Mouse (Mus musculus) myocyte (in vitro differentiated cells): ENCODE data around the gene Fbxl12. TPM values are rescaled to one million over a fixed set of nuclear protein-coding genes. Genes with fewer than 3 reads are reported as not detected.

ENCODE experiments used
- H3K27me3 ChIP-seq: one replicate; pipeline ENCODE4 v1.6.1; 2011; ENCODE audit not compliant: control insufficient read depth, insufficient read depth, insufficient read length
- H3K36me3 ChIP-seq: one replicate; pipeline ENCODE4 v1.6.1; 2011; ENCODE audit not compliant: control insufficient read depth, insufficient read depth
- H3K4me2 ChIP-seq: one replicate; pipeline ENCODE4 v1.6.1; 2011; ENCODE audit warnings: low read depth, control low read depth
- H3K4me3 ChIP-seq: one replicate; pipeline ENCODE4 v1.5.1; 2011; ENCODE audit warnings: mild to moderate bottlenecking, control low read depth, moderate library complexity
- H3K79me2 ChIP-seq: one replicate; pipeline ENCODE4 v1.6.1; 2011; ENCODE audit not compliant: control insufficient read depth, insufficient read depth
- H3ac ChIP-seq: one replicate; pipeline ENCODE4 v1.6.1; 2011; ENCODE audit not compliant: control insufficient read depth, insufficient read length
- CEBPB ChIP-seq: IDR thresholded peaks from 2 replicates; pipeline ENCODE4 v1.6.1; 2011; ENCODE audit warnings: mild to moderate bottlenecking, moderate library complexity; ENCODE audit not compliant: poor library complexity, insufficient read depth, severe bottlenecking
- E2F4 ChIP-seq: IDR thresholded peaks from one replicate; pipeline ENCODE4 v1.6.1; 2011; ENCODE audit warnings: mild to moderate bottlenecking, control low read depth, moderate library complexity; ENCODE audit not compliant: insufficient read depth
- MAX ChIP-seq: IDR thresholded peaks from one replicate; pipeline ENCODE4 v1.6.1; 2011; ENCODE audit warnings: low read depth, mild to moderate bottlenecking, control low read depth
- MYOD1 ChIP-seq, 3 experiments: IDR thresholded peaks; one replicate each; pipeline ENCODE4 v1.6.1; 2011; ENCODE audit warnings: control low read depth in 2 of 3, low read depth in 2 of 3, mild to moderate bottlenecking in 2 of 3, moderate library complexity in 1 of 3; ENCODE audit not compliant: insufficient read length in 2 of 3, control insufficient read depth in 1 of 3
- MYOG ChIP-seq, 3 experiments: IDR thresholded peaks; one replicate each; pipeline ENCODE4 v1.6.1; 2011; ENCODE audit warnings: control low read depth in 2 of 3, low read depth in 2 of 3, mild to moderate bottlenecking in 2 of 3; ENCODE audit not compliant: insufficient read length in 2 of 3, control insufficient read depth in 1 of 3, insufficient read depth in 1 of 3
- POLR2A ChIP-seq: IDR thresholded peaks from one replicate; pipeline ENCODE4 v1.6.1; 2011; ENCODE audit warnings: low read depth, mild to moderate bottlenecking, control low read depth, moderate library complexity; ENCODE audit not compliant: insufficient read length
- POLR2AphosphoS2 ChIP-seq: IDR thresholded peaks from one replicate; pipeline ENCODE4 v1.6.1; 2011; ENCODE audit warnings: low read depth, control low read depth; ENCODE audit not compliant: insufficient read length
- REST ChIP-seq: IDR thresholded peaks from one replicate; pipeline ENCODE4 v1.6.1; 2011; ENCODE audit warnings: mild to moderate bottlenecking, control low read depth, moderate library complexity; ENCODE audit not compliant: insufficient read depth, insufficient read length
- SRF ChIP-seq: IDR thresholded peaks from one replicate; pipeline ENCODE4 v1.6.1; 2011; ENCODE audit warnings: low read depth; ENCODE audit not compliant: control insufficient read depth, insufficient read length
- TCF12 ChIP-seq: IDR thresholded peaks from one replicate; pipeline ENCODE4 v1.6.1; 2011; ENCODE audit warnings: mild to moderate bottlenecking, control low read depth; ENCODE audit not compliant: poor library complexity, insufficient read depth, severe bottlenecking
- TCF3 ChIP-seq: IDR thresholded peaks from one replicate; pipeline ENCODE4 v1.6.1; 2011; ENCODE audit warnings: low read depth, control low read depth; ENCODE audit not compliant: insufficient read length
- USF1 ChIP-seq: IDR thresholded peaks from one replicate; pipeline ENCODE4 v1.6.1; 2011; ENCODE audit warnings: low read depth, mild to moderate bottlenecking, control low read depth, moderate library complexity
- polyA plus RNA-seq: library from polyadenylated mRNA; unstranded; fragments of >200 nt; fragmentation: generic; extraction: Trizol; gene quantifications from one replicate; pipeline ENCODE4 v1.2.1, GENCODE M21; 2012; ENCODE audit warnings: missing spikeins

The Fbxl12 gene
- polyA plus RNA-seq, 1 experiment = 10.6 TPM

- H3K36me3 ChIP-seq = no peaks in the 10 kb centered on the region
- H3K79me2 ChIP-seq = peaks cover 57% of the 10 kb centered on the region
- H3K27me3 ChIP-seq = no peaks in the 10 kb centered on the region
- TF ChIP-seq TCF3 (no peak), POLR2AphosphoS2 (peak; percentile 59), SRF (peak; percentile 15), MAX (no peak), CEBPB (no peak), POLR2A (peak; percentile 56), E2F4 (peak; percentile 80)
- peak overlapping the region; percentile 45 for H3ac ChIP-seq
- H3K4me3 ChIP-seq = peak overlapping the region; percentile 93
- H3K4me2 ChIP-seq = peak overlapping the region; percentile 99
Measured at GRCm38 (mm10) chr9:20642896-20643466, 1.6 kb downstream of the Fbxl12 start.

- TF ChIP-seq MYOD1 (IDR thresholded peaks at IDR 0.05; ENCODE audit: control insufficient read depth in 1 of 3, insufficient read length in 2 of 3, low read depth in 2 of 3) (peak in 2 of 3 experiments; percentile 38 to 63), E2F4 (no peak), MYOG (IDR thresholded peaks at IDR 0.05; ENCODE audit: control insufficient read depth in 1 of 3, insufficient read depth in 1 of 3, insufficient read length in 2 of 3, low read depth in 2 of 3) (peak; percentile 13 to 77 (median 56)), POLR2AphosphoS2 (peak; percentile 50), POLR2A (peak; percentile 39)
- no peaks in the 10 kb centered on the region for H3K36me3 ChIP-seq
Measured at GRCm38 (mm10) chr9:20642101-20642895, 2.3 kb downstream of the Fbxl12 start, which contains the start of gene Ubl5. TSS of gene Ubl5 (plus strand) at chr9:20642878.

GRCm38 (mm10) chr9:20641501-20641900, 3.1 kb downstream of the Fbxl12 start:
- TF ChIP-seq POLR2A = no peak
- no peak for TF ChIP-seq TCF3
- TF ChIP-seq USF1 = no peak
- TF ChIP-seq MAX = no peak
- no peak for TF ChIP-seq SRF
- TF ChIP-seq CEBPB = no peak
- no peak for TF ChIP-seq E2F4
- no peak for TF ChIP-seq MYOG (IDR thresholded peaks at IDR 0.05; ENCODE audit: control insufficient read depth in 1 of 3, insufficient read depth in 1 of 3, insufficient read length in 2 of 3, low read depth in 2 of 3)
- TF ChIP-seq REST = no peak
- no peak for TF ChIP-seq TCF12
- TF ChIP-seq MYOD1 (IDR thresholded peaks at IDR 0.05; ENCODE audit: control insufficient read depth in 1 of 3, insufficient read length in 2 of 3, low read depth in 2 of 3) = no peak
- TF ChIP-seq POLR2AphosphoS2 = no peak
- Histone ChIP-seq H3K79me2 (peaks cover 53% of the 10 kb centered on the region), H3K27me3 (no peaks in the 10 kb centered on the region), H3K4me2 (peak overlapping the region; percentile 99), H3K36me3 (no peaks in the 10 kb centered on the region), H3K4me3 (peak overlapping the region; percentile 93), H3ac (peak overlapping the region; percentile 45)

More at GRCm38 (mm10) chr9:20642101-20642895, 2.3 kb downstream of the Fbxl12 start, which contains the start of gene Ubl5:
- H3K79me2 ChIP-seq = peaks cover 57% of the 10 kb centered on the region
- peak within 1 kb of the TSS; percentile 45 for H3ac ChIP-seq
- H3K4me3 ChIP-seq = peak within 1 kb of the TSS; percentile 93
- peak within 1 kb of the TSS; percentile 99 for H3K4me2 ChIP-seq
- H3K27me3 ChIP-seq = no peaks in the 10 kb centered on the region

- Histone ChIP-seq H3K79me2 (peaks cover 38% of the 10 kb centered on the region), H3ac (no peak overlapping the region), H3K27me3 (no peaks in the 10 kb centered on the region), H3K4me3 (no peak overlapping the region), H3K4me2 (no peak overlapping the region), H3K36me3 (no peaks in the 10 kb centered on the region)
- TF ChIP-seq MYOD1 (IDR thresholded peaks at IDR 0.05; ENCODE audit: control insufficient read depth in 1 of 3, insufficient read length in 2 of 3, low read depth in 2 of 3) (no peak), USF1 (no peak), REST (no peak), SRF (no peak), TCF3 (no peak), MAX (no peak), POLR2A (no peak), POLR2AphosphoS2 (no peak), MYOG (IDR thresholded peaks at IDR 0.05; ENCODE audit: control insufficient read depth in 1 of 3, insufficient read depth in 1 of 3, insufficient read length in 2 of 3, low read depth in 2 of 3) (no peak), TCF12 (no peak), E2F4 (no peak), CEBPB (no peak)
Measured at GRCm38 (mm10) chr9:20639486-20639885, 5.1 kb downstream of the Fbxl12 start.
